Comparison of ENCODE assay signal across 1 mouse cellular context in genomic region chr3:144570047-144570815, GRCm38 (mm10).
TF ChIP-seq lines count a peak whose summit lies in the region.

TSS of gene Hs2st1 (minus strand) at chr3:144570181.
TSS of gene Selenof (plus strand) at chr3:144570304.

TF ChIP-seq in MEL, 35 proteins besides CTCF, POLR2A, EP300 and RAD21 (continued from another document):
- TF ChIP-seq MYB (IDR thresholded peaks at IDR 0.05; ENCODE audit: low read depth, low read length), result no peak
- no peak for TF ChIP-seq ZNF384 (IDR thresholded peaks at IDR 0.05; ENCODE audit: low read depth, low read length)
- peak; percentile 100 for TF ChIP-seq MAX (IDR thresholded peaks at IDR 0.05; ENCODE audit: low read length)
- peak; percentile 47; the same call in 1 of the 2 replicates for TF ChIP-seq ELF1 (IDR thresholded peaks at IDR 0.05; ENCODE audit: low read depth, low read length)
- TF ChIP-seq ZC3H11A (IDR thresholded peaks at IDR 0.05; ENCODE audit: low read depth, low read length), result no peak
- TF ChIP-seq MYC (IDR thresholded peaks at IDR 0.05; ENCODE audit: low read depth, low read length), result 0 out of 2 replicates have a peak, but pooled peaks have one; percentile 21
- peak; percentile 82 for TF ChIP-seq NRF1 (IDR thresholded peaks at IDR 0.05; ENCODE audit: insufficient read depth, low read depth, low read length, poor library complexity, severe bottlenecking)
- TF ChIP-seq USF2 (IDR thresholded peaks at IDR 0.05; ENCODE audit: borderline replicate concordance in 1 of 2, insufficient read depth in 1 of 2, low read depth in 1 of 2, low read length in 2 of 2), result 0 out of 4 replicates have a peak, but pooled peaks of 1 of the 2 experiments have one; percentile 20
- TF ChIP-seq SIN3A (IDR thresholded peaks at IDR 0.05; ENCODE audit: low read length), result peak; percentile 46
- TF ChIP-seq USF1 (IDR thresholded peaks at IDR 0.05; ENCODE audit: low read depth, low read length), result peak; percentile 92
- no peak for TF ChIP-seq RCOR1 (IDR thresholded peaks at IDR 0.05; ENCODE audit: low read depth, low read length)
TF ChIP-seq in MEL: peak in this region for 21.
